Mouse (Mus musculus) brain, adult 2 months (tissue): ENCODE measurements around the gene Vmn1r163.
"Not testable (repeated sequence)": the region's sequence is repeated elsewhere in the genome, so short reads cannot be mapped to it uniquely, and the experiment has no call there.

ENCODE experiments used
- DNase-seq: peaks from one replicate; pipeline ENCODE4 v3.0.0; 2011; ENCODE audit warnings: low read depth, low spot score

The Vmn1r163 gene

DNA sequence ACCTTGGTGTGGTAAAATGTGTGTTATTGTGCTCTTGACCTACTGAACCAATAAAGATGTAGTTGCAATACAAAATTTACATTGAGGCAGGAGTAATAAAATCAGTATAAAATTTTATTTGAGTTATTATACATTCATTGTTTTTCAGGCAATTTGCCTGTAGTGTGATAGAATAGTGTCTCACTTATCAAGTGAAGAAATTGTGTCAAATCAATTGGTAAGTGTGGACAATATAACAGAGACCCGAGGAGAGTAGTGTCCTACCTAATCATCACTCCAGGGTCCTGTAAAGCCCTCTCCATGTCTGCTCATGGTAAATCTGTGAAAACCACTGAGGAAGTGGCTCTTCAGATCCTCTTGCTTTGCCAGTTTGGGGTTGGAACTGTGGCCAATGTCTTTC, at the start of gene Vmn1r163:
Gene Vmn1r163 (plus strand): TSS at position 301 of the 400 bp plus-strand sequence.
- not testable (repeated sequence) for DNase-seq

DNA sequence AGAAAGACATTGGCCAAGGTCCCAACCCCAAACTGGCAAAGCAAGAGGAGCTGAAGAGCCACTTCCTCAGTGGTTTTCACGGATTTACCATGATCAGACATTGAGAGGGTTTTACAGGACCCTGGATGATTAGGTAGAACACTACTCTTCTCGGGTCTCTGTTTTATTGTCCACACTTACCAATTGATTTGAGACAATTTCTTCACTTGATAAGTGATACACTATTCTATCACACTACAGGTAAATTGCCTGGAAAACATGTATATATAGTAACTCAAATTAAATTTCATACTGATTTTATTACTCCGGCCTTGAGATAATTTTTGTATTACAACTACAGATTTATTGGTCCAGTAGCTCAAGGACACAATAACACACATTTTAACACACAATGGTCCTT, 35.5 kb upstream of the Vmn1r163 start, which contains the start of gene Gm4216:
Gene Gm4216 (minus strand): TSS at position 101 of the 400 bp plus-strand sequence.
- not testable (repeated sequence) for DNase-seq

DNA sequence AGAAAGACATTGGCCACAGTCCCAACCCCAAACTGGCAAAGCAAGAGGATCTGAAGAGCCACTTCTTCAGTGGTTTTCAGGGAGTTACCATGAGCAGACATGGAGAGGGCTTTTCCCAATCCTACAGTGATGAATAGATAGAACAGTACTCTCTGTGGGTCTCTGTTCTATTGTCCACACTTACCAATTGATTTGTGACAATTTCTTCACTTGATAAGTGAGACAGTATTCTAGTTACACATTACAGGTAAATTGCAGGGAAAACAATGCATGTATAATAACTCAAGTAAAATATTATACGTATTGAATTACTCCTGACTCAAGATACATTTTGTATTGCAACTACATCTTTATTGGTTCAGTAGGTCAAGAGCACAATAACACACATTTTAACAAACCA, 12.0 kb downstream of the Vmn1r163 start, which contains the start of gene Gm8720:
Gene Gm8720 (minus strand): TSS at position 101 of the 400 bp plus-strand sequence.
- DNase-seq, result not testable (repeated sequence)
